Mouse (Mus musculus): ENCODE measurements around the gene Timm13.

The Timm13 gene

DNA sequence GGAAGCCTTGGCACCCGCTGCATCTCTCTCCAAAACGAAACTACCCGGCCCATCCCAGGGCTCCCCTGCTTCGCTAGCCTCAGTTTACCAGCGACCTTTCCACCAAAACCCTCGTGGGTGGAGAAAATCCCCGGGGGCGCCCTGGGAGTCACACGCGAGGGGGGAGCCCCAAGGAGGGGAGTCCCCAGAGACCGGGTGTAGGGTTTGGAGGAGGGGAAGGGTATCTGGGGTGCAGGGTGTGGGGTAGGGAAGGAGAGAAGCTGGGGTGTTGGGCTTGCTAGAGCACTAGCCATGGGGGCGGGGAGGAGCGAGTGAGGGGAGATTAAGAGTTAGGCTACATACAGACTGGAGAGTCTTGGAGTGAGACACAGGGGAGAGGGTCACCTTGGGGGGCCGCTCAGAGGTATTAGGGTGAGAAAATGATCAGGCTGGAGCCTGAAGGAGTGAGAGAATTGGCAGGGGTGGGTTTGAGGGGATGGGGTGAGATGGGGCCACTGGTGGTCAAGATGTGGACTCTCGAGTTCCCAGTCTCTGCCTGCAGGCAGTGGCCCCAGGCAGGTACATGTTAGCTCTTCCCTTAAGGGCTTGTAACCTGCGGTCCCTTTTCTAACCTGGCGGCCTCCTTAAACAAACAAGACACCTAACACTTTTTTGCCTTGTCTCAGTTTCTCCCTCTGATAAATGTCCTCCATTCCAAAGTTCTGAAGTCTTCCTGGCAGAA, 32.1 kb upstream of the Timm13 start:
- DNase-seq, result no peak

DNA sequence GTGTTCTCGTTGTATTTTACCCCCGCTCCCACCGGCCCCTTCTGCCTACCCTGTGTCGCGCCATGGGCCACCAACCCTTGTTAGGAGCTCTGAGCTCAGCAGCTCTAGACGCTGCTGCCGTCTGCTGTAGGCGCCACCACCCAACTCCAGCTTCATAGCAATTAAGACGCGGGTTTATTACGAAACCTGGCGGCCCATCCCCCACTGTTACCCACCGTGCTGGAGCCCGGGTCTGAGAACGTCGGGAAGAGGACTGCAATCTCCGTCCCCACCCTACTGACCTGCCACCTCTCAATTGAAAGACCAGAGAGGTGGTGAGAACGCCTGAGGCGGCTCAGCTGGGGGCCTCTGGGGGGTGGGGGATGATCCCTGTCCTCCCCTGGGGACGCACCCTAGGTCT, 31.4 kb upstream of the Timm13 start:
- DNase-seq, result no peak

DNA sequence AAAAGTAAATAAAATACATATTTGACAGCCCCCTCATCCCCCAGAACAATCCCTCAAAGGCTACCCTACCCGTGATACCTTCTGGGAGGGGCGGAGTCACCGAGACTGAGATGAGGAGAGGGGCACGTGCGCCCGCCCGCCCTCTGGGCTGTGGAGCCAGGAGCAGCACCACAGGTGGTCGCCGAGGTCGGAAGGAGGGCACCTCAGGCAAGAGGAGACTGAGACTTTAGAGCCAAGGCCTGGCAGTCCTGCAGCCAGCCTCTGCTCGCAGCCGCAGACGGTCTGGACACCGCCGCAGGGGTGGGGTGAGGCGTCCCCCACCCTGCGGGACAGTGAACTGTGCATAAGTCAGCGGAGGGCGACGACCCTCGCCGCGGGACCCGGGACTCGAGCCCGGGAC, 30.9 kb upstream of the Timm13 start:
- no peak for DNase-seq

DNA sequence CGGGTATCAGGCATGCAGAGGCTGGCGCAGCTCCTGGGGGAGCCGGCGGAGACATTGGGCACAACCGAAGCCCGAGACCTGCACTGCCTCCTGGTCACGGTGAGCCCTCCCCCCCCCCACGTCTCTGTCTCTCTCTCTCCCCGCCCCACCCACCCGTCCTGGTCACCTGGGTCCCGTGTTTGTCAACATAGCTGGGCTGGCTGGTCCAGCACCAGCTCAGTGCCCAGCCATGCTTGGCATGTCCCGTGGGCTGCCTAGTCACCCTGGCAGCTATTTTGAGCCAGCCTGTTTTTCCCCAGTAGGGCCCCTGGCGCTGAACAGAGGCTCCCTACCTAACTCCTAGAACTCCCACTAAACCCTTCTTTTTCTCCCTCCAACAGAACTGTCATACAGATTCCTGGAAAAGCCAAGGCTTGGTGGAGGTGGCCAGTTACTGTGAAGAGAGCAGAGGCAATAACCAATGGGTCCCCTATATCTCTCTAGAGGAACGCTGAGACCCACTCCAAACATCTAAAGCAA, 30.4 kb upstream of the Timm13 start:
- no peak for DNase-seq

- DNase-seq, result no peak
These were observed 29.8 kb upstream of the Timm13 start for GRCm38 (mm10) chr10:80930361-80931152.

DNA sequence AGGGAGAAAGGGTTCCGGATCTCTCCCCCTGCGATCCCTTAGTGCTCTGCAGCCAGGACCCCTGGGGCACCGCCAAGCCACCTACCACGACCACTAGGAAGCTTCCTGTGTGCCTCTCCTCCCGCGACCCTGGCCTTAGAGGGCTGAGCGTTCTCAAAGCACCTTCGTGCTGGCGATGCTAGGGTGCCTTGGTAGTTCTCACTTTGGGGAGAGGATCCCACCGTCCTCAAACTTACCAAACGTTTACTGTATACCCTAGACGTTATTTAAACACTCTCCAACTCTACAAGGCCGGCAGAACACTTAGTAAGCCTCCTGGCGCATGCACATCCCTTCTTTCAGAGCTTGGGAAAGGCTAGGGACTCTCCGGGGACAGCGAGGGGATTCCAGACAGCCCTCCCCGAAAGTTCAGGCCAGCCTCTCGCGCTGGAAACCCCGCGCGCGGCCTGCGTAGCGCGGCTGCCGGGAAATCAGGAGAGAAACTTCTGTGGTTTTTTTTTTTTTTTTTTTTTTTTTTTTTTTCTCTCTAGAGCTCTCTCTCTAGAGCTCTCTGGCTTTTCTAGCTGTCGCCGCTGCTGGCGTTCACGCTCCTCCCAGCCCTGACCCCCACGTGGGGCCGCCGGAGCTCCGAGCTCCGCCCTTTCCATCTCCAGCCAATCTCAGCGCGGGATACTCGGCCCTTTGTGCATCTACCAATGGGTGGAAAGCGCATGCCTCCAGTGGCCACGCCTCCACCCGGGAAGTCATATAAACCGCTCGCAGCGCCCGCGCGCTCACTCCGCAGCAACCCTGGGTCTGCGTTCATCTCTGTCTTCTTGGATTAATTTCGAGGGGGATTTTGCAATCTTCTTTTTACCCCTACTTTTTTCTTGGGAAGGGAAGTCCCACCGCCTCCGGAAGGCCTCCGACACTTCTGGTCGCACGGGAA, 28.8 kb upstream of the Timm13 start, which contains the start of gene Gadd45b:
TSS of gene Gadd45b (plus strand) at position 775 of the 928 bp plus-strand sequence.
- DNase-seq, result peak; percentile 98

- DNase-seq, result peak; percentile 87
These were observed 28.0 kb upstream of the Timm13 start for GRCm38 (mm10) chr10:80928586-80929298.

- no peak for DNase-seq
These were observed 24.7 kb upstream of the Timm13 start for GRCm38 (mm10) chr10:80925472-80925871.

GRCm38 (mm10) chr10:80921923-80922322, 21.2 kb upstream of the Timm13 start:
- DNase-seq, result peak; percentile 55

DNA sequence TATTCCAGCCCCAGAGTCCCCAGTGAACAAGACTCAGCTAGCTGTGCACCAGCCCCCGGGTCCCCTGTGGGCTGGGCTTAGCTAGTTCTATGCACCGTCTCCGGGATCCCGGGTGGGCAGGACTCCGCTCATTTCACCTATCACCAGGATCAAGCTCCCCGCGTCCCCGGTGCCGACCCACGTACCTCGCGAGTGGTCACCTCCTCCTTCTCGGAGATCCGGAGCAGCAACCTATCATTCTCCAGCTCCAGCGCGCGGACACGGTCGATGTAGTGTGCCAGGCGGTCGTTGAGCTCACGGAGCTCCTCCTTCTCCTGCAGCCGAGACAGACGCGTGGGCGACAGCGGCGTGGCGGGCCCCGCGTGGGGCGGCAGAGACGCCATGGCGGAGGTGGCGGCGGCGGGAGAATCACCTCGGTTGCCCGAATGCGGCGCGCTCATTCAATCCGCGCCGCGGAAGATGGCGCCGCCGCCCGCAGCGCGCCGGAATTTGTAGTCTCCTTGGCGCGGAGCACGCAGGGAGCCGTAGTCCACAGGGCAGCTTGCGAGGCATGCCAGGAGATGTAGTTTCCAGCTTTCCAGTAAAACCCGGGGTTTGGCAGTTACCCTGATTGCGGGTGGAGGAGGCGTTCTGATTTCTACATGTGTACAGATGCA, 17.1 kb upstream of the Timm13 start, which contains the start of gene Lmnb2:
TSS of gene Lmnb2 (minus strand) at position 467 of the 656 bp plus-strand sequence.
- DNase-seq, result peak; percentile 65

DNA sequence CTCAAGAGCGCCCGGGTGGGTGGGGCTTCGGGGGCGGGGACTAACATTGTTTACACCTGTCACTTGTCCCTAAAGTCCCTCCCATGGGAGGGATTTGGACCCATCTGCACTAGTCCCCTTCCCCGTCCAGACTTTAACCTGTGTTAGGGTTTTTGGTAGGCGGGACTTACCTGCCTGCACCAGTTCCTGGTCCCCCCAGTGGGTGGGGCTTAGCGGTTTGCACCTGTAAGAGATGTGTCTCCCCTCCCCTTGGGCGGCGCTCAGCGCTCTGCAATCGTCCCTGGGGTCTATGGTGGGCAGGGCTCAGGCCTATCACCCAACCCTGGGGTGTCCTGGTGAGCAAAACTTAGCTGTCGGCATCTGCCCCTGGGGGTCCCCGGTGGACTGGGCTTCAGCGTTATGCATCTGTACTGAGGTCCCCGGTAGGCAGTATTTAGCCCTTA, 16.6 kb upstream of the Timm13 start:
- DNase-seq, result peak; percentile 40

DNA sequence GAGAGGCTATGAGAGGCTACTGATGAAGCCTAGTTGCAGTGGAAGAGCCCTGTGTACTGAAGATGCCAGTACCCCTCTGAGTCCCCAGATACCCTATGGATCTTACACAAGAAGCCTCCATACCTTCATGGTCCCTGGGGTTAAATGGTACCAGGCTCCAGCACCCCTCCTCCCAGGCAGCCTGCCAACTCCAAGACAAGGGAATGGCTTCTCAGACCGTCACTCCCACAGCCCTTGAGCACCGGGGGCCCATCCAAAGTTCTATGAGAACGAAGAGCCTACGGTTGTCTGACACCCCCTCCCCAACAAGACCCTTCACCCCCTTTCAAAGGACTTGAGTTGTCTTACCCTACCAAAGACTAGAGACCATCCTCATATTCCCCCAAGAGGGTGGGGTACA, 15.0 kb upstream of the Timm13 start:
- no peak for DNase-seq

DNA sequence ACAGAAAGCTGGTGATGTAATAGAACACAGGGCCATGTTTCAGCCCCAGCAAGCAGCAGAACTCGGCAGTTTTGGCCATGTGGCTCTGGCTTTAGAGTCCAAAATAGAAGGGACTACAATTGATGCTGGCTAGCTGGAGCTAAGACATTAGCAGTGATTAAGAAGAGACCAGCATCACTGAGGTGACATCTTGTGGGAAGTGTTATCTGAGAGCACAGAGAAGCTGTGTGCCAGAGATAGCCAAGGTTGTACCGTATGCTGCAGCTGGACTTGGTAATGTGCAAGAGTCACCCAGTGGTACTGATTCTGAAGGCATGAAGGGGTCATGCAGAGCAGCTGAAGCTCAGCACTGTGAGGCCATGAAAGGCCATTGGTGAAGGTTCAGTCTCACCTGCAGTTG, 14.5 kb upstream of the Timm13 start:
- DNase-seq, result no peak

DNA sequence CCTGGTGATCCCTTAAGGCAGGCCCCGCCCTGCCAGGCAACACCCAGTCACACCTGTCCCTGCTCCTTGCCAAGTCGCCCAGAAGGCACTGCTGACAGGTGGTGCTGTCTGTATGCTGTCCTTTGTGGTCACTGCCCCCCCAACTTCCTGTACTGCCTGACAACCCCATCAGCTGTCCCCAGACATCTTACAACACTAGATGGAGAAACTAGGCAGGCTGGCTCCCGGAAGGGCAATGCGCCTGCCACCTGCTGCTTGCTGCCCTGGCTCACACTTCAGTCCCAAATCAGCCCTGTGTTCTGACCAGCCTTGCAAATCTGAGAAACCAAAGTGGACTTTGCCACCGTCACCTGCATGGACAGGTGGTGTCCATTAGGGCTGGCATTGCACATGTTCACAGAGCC, 13.5 kb upstream of the Timm13 start:
- DNase-seq, result no peak

DNA sequence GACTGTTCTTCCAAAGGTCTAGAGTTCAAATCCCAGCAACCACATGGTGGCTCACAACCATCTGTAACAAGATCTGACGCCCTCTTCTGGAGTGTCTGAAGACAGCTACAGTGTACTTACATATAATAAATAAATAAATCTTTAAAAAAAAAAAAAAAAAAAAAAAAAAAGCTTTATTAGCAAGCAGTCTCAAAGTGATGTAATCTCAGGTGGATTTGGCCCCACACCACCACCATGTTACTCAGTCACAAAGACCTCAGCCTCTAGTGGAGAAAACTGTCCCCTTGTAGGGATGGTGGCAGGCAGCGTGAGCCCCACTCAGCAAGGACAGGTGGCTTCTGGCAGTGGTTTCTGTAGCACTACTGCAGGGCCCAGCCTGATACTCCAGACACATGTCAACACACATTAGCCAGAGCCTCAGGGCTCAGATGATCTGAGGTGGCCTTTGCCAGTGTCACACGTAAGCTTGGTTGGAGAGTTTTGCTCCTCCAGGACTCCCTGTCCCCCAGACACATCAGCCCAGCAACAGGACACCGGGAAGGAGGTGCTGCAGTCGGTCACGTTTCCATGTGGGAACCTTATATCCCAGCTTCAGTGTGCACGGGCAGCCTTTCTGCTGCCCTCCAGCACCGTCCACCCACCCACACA, 12.7 kb upstream of the Timm13 start:
- DNase-seq, result no peak

DNA sequence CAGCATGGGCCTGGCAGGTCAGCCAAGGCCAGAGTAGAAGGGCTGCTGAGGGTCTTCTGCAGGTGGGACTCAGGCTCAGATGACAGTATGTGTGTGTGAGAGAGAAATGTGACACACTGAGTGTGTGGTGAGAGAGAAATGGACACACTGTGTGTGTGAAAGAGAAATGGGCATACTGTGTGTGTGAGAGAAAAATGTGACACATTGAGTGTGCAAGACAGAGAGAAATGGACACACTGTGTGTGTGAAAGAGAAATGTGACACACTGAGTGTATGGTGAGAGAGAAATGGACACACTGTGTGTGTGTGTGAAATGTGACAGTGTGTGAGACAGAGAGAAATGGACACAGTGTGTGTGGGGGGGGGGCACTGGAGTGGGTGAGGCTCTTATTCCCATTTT, 11.1 kb upstream of the Timm13 start:
- no peak for DNase-seq

DNA sequence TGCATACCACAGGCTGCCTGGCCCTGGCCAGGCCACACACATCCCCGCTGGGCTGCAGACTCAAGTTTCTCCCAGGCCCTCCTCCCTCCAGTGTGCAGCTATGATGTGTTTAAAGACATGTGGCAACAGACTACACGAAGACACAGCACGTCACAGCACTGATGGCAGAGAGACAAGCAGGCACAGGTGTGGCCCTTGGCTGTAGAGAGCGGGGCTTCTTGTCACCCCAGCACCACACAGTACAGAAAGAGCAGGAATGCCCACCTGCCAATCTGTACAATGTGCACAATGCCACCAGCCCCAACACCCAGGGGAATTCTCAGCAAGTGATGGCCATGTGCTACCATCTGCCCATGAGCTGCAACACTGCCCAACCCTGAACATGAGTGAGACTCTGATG, 10.6 kb upstream of the Timm13 start:
- DNase-seq, result no peak

GRCm38 (mm10) chr10:80909375-80910162, 8.8 kb upstream of the Timm13 start:
- no peak for DNase-seq

- no peak for DNase-seq
These were observed 3.9 kb upstream of the Timm13 start for GRCm38 (mm10) chr10:80904709-80905108.
